Mouse (Mus musculus): ENCODE results near the gene Gm49416.
"Not testable (repeated sequence)": the region's sequence is repeated elsewhere in the genome, so short reads cannot be mapped to it uniquely, and the experiment has no call there.

Gene Gm49416

GRCm38 (mm10) chr19:8888511-8889385, at the start of gene Gm49416, which contains the start of gene 1810009A15Rik:
TSS of gene Gm49416 (plus strand) at chr19:8888926.
TSS of gene 1810009A15Rik (plus strand) at chr19:8888853.
- DNase-seq, result peak; percentile 93

- no peak for DNase-seq
Measured at GRCm38 (mm10) chr19:8839103-8839907, 49.4 kb upstream of the Gm49416 start, which contains the start of gene Gng3. TSS of gene Gng3 (minus strand) at chr19:8839194.

- peak; percentile 85 for DNase-seq
Measured at GRCm38 (mm10) chr19:8839908-8840791, 48.6 kb upstream of the Gm49416 start.

- DNase-seq, result no peak
Measured at GRCm38 (mm10) chr19:8841012-8841411, 47.7 kb upstream of the Gm49416 start.

- no peak for DNase-seq
Measured at GRCm38 (mm10) chr19:8842961-8843360, 45.8 kb upstream of the Gm49416 start.

GRCm38 (mm10) chr19:8844371-8845129, 44.2 kb upstream of the Gm49416 start:
- peak; percentile 44 for DNase-seq

GRCm38 (mm10) chr19:8848356-8848755, 40.4 kb upstream of the Gm49416 start:
- DNase-seq, result no peak

- no peak for DNase-seq
Measured at GRCm38 (mm10) chr19:8850402-8850901, 38.3 kb upstream of the Gm49416 start, which contains the start of gene Lrrn4cl. TSS of gene Lrrn4cl (plus strand) at chr19:8850768.

- no peak for DNase-seq
Measured at GRCm38 (mm10) chr19:8851639-8852038, 37.1 kb upstream of the Gm49416 start.

- DNase-seq, result no peak
Measured at GRCm38 (mm10) chr19:8852236-8852928, 36.3 kb upstream of the Gm49416 start.

GRCm38 (mm10) chr19:8853117-8853516, 35.6 kb upstream of the Gm49416 start:
- DNase-seq, result no peak

GRCm38 (mm10) chr19:8857689-8858088, 31.0 kb upstream of the Gm49416 start:
- DNase-seq, result peak; percentile 45

- DNase-seq, result no peak
Measured at GRCm38 (mm10) chr19:8859018-8859417, 29.7 kb upstream of the Gm49416 start.

- DNase-seq, result no peak
Measured at GRCm38 (mm10) chr19:8864265-8864664, 24.5 kb upstream of the Gm49416 start.

- not testable (repeated sequence) for DNase-seq
Measured at GRCm38 (mm10) chr19:8870381-8870780, 18.3 kb upstream of the Gm49416 start.

- DNase-seq, result no peak
Measured at GRCm38 (mm10) chr19:8870838-8871237, 17.9 kb upstream of the Gm49416 start.

- peak; percentile 98 for DNase-seq
Measured at GRCm38 (mm10) chr19:8871267-8872186, 17.2 kb upstream of the Gm49416 start, which contains the start of gene Ubxn1. TSS of gene Ubxn1 (plus strand) at chr19:8871496.

GRCm38 (mm10) chr19:8872266-8872840, 16.4 kb upstream of the Gm49416 start:
- DNase-seq, result no peak

- DNase-seq, result no peak
Measured at GRCm38 (mm10) chr19:8875031-8875430, 13.7 kb upstream of the Gm49416 start.
